Mouse (Mus musculus) left cerebral cortex, adult 18-20 months (tissue): Measurements from ENCODE around the gene Polr2c. TPM values are rescaled to one million over a fixed set of nuclear protein-coding genes. Genes with fewer than 3 reads are reported as not detected.
"Not testable (repeated sequence)": the region's sequence is repeated elsewhere in the genome, so short reads cannot be mapped to it uniquely, and the experiment has no call there.

Experiments used
- DNase-seq, 2 experiments: peaks; one replicate each; pipeline ENCODE4 v3.0.0; 2021 to 2022; ENCODE audit warnings: low spot score in 2 of 2, mixed read lengths in 1 of 2
- total RNA-seq, 2 experiments: library from RNA; stranded (reverse); gene quantifications; 2 replicates each; pipeline ENCODE4 v1.2.3; 2021

The Polr2c gene
- total RNA-seq, 2 experiments from 2014 or later, result 74.5 to 75.7 TPM

DNA sequence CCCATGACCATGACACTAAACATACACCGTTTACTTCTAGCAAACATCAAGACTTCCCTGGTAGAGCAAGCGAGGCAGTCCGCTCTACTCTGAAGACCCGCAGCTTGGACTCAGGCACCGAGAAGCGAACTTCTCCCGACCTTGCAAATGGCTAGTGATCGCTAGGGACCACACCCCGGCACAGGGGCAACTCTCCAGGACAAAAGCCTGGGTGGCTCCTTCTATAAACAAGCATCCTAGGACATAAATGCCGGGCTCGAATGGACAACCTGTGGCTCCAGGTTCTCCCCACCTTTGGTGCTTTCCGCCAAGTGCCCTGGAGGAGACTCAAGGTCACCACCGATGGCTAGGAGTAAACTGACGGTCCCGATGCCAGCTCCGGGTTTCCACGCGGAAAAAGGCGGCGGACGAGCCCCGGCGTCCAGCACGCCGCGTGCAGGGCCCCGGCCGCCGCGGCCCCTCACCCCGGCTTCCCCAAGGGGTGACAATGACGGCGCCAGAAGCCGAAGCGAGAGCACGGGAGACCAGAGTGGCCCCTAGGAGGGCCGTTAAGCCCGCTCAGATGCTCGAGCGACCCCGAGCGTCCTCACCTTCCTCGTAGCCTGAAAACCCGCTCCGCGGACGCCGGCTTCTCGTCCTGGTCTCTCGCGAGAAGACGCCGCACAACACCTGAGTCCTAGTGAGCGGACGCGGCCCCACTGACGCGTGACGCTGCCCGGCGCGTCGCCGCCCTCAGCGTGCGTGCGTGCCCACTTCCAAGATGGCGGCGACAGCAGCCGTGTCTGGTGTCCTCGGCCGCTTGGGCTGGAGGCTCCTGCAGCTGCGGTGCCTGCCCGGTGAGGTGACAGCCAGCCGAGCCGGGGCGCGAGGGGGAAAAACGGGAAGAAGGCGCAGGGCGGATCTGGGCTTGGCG lies 19.3 kb upstream of the Polr2c start, which contains the start of the genes Coq9 and Ciapin1:
Gene Coq9 (plus strand): TSS at position 660 of the 913 bp plus-strand sequence.
Gene Ciapin1 (minus strand): TSS at position 697 of the 913 bp plus-strand sequence.
- DNase-seq, result peak; percentile 92 to 95

DNA sequence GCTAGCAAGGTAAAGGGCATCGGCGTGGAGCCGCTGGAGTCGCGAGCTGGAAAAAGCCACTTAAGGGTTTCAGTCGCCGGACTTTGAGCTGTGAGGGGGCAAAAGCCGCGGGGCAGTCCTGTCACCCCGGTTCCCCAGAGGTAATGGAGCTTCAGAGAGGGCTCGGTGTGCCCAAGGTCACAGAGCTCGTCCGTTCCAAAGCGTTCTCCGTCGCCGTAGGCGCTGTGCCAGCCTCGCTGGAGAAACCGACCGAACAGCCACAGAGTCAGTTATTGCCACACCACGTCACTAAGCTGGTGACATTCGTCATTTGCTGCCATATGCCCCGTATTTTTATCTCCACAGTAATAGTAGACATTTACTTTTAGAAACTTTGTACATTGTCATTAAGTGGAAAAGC lies 18.6 kb upstream of the Polr2c start:
- DNase-seq, result peak; percentile 63 to 81

DNA sequence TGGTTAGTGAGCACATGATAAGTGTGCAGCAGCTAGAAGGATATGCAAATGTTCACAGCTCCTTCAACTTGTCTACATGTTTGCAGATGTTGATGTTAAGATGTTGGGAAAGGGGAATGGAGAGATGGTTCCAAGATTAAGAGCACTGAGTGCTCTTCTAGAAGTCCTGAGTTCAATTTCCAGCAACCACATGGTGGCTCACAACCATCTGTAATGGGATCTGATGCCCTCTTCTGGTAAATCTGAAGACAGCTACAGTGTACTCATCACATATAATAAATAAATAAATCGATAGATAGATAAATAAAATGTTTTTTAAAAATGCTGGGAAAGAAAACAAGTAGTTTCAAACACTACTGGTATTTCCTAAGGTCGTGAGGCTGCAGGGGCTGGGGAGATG lies 16.1 kb upstream of the Polr2c start:
- no peak for DNase-seq

DNA sequence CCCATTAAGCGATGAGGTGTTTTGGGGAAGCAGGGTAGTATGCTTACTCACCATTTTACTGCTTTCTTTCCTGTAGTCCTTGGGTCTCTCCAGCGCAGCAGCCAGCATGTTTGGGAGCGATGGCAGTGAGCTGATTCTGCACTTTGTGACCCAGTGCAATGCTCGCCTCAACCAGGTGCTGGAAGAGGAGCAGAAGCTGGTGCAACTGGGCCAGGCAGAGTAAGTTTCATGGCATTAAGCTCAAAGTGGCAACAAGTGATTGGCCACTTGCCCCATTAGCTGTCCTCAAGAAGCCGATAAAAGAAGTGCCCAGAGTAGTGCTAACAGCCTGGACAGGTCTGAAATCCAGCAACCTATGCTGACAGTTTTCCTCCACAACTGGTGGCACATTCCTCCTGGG lies 7.2 kb upstream of the Polr2c start:
- no peak for DNase-seq

DNA sequence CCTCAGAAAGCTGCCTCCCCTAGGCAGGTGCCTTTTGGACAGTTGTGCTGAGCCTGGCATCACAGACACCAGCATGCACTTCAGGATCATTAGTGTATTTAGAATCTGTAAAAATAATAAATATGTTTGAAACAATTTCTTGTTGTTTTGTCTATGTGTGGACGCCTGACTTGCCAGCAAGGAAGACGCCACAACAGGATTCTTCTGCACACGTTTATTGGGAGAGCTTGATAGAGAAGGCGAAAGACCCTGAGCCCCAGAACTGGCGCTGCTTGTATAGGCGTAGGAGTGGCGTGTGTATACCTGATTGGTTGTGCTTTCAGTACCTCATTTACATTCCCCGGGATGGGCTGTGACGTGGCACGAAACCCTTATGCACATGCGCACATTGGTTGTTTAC lies 2.5 kb upstream of the Polr2c start:
- DNase-seq, result not testable (repeated sequence)

DNA sequence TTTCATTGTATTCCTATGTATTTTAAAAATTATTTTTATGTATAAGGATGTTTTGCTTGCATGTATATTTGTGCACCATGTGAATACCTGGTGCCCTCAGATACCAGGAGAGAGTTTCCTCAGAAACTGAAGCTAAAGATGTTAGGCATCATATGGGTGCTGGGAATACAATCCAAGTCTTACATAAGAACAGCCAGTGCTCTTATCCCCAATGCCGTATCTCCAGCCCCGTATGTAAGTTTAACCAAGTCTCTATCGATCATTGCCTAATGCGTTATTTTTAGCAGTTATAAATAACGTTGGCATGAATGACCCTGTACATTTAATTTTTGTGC lies 272 bp upstream of the Polr2c start:
- no peak for DNase-seq

DNA sequence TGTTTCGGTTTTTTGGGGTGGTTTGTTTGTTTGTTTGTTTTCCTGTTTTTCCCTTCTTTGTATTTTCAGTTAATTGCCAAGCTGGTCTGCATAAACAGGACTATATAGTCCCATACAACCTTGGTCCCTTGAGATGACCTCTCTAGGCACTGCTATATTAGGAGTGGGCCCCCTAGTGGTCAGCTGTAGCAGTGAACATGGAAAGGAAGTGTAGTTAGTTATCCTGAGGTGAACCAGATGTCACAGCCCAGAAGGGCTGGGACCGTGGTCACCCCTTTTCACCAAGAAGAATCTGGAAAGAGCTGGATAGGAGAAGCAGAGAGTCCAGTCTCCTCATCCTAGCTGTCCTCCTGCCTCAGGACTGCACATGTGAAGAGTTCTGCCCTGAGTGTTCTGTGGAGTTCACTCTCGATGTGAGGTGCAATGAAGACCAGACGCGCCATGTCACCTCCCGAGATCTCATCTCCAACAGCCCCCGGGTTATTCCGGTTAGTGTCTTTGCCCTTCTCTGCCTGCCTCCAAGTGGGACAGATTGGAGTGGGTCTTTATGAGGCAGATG lies 4.2 kb downstream of the Polr2c start:
- peak in 1 of 2 experiments; percentile 64 for DNase-seq

DNA sequence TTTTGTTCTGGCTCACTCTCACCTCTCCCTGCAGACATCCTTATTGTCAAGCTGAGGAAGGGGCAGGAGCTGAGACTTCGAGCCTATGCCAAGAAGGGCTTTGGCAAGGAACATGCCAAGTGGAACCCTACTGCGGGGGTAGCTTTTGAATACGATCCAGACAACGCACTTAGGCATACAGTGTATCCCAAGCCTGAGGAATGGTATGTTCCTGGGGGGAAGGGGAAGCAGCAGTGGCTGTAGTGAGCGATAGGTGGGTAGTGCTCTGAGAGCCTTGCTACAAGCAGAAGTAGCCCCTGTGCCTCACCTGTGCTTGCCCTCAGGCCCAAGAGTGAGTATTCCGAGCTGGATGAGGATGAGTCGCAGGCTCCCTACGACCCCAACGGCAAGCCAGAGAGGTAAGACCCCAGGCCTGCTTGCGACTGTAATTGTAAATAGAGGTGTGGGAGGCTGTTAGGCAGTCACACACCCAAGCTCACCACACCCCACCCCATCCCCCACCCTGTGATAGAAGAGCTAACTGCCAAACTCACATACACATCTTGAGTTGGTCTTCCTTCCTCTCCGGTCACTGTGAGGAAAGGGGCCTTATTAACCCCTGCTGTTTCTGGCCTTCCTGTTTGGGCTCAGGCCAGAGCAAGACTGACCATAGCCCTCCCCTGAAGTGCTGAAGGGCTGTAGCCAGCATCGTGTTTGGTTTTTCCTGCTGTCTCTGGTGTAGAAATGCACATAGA lies 5.4 kb downstream of the Polr2c start:
- DNase-seq, result no peak

DNA sequence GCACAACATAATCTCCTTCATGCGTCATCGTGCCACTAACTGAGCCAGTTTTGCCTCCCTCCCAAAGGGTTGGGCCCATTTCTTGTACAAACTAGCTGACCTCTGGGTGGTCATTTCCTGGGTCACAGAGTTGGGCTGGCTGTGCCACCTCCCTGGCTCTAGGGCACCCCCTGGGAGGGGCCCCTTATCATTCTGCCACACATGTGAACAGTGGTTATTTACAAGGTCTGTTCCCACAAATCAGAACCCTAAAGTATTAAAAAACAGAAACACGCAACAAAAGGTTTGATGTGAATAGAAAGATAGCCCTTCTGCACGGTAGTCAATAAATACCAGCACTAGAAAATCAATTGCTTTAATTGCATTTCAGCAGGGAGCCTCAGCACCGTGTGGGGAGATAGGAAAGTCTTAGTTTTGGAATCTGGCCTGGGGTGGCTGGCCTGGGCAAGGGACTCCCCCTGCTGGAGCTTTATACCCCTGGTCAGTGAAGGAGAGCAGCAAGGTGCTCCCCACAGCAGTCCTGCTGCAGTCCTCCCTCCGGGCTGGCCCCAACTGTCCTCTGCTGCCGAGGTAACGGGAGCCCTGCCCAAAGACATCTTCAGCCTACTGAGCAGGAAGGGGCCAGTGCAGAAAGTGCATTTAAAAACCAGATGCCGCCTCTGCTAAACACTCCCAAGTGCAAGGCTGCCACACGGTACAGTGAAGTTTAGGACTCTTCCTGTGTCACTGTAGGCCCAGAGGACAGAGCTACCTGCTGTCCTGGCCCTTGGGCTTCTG lies 6.8 kb downstream of the Polr2c start:
- no peak for DNase-seq

DNA sequence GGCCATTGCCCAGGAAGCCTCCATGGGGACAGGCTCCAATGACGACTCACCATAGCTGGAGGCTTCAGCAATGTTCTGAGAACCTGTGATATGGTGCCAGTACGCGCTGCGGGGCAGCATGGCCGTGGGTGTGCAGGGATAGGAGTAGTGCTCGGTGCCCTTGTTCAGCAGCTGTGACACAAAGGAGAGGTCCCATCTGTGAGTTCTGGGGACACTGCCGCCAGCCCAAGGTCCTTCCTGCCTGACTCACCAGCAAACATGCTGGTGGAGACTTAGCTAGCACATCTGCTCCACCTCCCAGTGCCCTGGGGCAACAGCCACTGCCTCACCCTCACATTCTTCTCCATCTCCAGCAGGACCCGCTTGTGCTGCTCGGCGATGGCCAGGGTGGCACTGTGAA lies 8.0 kb downstream of the Polr2c start:
- DNase-seq, result no peak

DNA sequence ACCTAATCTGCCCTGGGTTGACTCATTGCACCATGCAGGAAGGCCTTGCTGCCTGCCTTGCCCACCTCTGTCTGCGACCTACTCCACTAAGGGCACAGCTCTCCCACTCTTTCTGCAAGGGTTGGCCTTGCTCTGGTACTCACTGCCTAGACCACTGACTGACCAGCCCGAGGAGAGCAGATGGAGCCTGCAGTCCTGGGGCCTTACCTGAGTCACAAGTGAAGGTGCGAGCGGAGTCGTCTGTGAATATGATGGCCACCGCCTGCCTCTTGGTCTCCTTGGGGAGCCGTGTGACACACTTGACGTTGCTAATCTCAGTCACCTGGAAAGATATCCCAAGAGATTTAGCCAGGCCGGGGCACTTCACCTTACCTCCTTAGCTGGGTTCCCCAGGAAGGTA lies 9.7 kb downstream of the Polr2c start:
- no peak for DNase-seq

DNA sequence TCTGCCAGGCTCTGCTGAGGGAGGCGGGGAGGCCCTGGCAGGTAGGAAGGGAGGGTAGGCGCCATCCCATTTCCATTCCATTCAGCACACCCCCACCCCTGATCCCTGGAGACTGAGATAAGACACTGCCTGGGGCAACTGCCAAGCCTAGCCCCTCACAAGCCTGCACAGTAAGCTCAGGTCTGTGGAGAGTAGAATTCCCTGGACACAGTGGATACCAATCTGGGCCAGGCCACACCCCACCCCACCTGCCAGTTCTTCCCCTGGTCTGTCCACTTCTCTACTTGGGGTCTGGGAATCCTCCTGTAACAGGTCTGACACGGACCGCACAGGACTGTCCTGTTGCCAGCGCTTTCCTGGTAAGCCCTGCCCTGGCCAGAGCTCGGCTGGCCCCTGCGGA lies 11.9 kb downstream of the Polr2c start:
- no peak for DNase-seq

DNA sequence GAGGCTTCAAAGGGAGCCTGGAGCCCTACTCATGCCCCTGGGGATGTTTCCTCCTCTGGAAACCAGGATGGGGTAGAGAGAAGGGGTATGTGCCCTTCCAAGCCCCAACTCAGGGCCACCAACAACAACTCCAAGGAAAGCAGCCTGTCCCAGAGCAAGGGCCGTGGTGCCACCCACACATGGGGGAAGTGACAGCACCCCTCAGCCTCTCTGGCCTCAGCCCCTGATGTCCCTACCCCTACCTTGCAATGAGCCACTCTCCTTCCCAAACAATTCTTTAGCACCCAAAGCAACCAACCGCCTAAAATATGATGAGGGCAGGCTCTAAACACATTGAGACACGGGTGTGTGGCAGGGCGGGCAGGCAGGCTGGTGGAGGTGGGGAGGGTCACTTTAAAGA lies 12.8 kb downstream of the Polr2c start:
- no peak for DNase-seq

DNA sequence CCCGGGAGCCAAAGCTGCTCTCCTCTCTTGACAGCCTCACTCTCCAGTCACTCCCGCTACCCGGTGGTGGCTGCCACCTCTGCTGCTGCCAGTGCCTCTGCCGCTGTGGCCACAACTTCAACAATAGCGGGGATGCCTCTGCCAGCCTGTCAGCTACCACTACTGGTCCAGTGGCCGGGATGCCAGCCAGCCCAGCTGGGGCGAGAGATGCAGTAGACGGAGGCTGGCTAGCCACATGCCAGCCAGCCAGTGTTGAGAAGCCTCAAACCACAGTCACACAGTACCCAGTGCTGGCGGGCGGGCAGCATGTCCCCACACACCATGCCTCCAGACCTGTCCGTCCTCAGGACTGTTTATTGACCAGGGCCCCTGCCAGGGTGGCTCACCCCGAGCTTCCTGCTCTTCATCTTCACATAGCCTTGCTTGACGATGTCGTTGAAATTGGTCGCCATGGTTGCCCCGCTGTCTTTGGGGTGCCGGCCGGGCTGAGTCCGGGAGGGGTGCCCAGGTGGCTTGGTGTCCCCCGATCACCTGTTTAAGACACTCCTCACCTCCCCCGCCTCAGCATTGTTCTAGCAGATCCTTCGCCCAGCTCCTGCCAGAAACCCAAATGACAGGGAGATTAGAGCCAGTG lies 13.3 kb downstream of the Polr2c start:
- DNase-seq, result peak; percentile 58 to 70

DNA sequence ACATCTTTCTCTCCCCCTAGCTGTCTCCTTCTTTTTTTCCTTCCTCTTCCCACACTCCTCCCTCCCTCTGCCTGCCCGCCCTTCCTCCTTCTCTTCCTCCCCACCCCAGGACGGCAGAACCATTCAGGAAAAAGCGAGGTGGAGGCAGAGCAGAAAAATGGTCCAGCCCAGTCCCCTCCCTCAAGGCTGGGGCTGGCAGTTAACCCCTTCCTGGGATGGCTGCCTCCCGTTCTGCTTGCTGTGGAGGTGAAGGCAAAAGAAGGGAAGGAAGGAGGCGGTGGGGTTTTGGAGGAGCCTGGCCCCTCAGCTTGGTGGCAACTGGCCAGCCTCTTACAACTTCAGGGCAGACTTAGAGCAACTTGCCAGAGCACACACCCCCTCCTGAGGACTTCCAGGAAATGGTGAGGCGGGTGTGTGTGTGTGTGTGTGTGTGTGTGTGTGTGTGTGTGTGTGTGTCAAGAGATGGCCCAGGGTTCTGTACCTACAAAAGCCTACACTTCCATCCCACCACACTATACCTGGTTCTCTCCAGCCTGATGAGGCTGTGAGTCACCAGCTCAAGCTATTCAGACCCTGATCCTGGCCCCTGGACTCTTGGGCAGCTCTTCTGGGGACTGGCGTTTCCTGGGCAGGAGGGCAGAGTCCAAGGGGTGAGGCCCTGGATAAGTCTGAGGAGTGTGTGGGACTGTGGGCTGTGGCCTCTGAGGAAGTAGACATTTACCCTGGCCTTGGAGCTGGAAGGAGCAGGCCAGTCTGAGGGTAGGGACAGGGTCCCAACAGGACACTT lies 14.1 kb downstream of the Polr2c start:
- DNase-seq, result peak; percentile 49 to 64

DNA sequence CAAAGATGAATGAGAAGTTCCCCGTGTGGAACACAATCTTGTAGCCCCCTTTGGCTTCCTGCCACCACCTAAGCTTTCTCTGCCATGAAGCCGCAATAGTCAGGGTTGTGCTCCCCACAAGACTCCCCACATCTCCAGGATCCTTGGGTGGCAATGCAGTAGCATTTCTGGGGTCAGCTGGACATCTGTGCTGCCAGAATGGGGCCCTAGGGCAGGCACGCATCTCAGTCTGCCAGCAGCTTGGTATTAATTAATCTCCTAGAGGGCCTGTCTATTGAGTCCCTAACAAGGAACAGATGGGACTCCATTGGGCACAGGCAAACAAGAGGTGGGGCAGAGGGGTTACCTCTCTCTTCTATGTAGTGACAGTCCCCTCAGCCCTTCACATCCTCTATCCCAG lies 14.9 kb downstream of the Polr2c start:
- DNase-seq, result no peak

DNA sequence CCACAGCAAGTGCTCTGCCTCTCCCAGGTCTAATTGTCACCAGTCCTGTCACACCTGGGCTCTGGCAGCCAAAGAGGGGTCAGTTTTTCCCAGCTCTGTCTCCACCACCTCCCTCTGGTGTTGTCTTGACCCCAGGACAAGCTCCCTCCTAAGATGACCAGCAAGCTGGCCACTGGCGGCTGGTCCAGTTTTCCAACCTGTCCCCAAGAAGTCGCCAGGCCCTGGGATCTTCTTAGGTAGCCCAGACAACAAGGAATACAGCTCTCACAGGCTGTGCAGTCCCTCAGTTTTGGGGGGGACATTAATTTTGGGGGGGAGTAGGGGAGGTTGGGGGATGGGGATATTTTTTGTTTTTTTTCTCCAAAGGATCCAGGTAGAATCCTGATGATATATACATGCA lies 15.3 kb downstream of the Polr2c start:
- DNase-seq, result no peak

DNA sequence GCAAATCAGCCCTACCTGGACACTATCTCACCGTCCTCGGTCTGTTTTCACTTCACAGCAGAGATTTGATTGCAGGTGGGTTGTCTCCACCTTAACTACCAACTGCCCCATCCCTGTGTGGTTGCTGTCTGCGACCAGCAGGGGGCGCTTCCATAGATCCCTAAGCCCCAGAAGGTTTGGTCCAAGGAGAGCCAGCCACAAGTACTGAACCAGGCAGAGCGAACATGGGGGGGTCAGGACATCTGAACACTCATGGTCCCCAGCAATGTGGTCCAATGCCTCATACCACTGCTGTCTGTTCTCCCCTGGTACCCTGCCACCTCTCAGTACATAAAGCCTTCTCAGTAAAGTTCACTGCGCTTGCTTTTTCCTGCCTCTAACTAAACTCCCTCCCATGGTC lies 17.1 kb downstream of the Polr2c start:
- DNase-seq, result peak; percentile 73

DNA sequence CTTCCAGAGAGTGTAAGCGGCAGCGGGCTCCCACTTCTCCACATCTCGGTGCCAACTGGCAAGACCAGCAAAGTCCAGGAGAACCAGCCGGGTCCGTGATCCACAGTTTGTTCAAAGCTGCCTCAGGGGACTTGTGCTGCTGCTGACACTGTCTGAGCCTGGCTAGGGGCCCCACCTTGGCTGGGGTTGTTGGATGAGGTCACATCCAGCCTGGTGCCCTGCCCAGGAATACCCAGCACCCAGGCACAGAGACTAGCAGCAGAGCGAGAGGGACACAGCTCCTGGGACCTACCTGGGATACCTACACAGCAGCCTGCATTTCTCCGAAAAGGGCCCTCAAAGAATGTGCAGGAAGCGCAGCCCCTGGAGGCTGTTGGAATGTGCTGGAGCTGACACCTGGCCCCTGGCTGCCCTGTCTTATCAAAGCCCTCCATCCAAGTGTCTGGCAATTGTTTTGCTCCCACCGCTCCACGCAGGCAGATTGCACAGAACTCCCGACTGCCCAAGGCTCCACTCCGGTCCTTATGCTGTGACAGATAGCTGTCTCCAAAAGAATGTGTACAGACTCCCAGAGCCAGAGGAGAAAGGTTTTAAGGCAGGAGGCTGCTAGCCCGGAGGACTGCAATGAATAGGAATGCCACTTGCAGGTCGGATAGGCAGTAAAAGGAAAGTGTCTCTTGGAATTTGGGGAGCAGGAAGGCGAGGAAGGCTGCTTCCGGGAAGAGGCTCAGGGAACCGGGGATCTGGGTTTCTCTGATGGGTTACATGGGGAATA lies 18.0 kb downstream of the Polr2c start:
- no peak for DNase-seq
